ENCODE assay signal across 9 mouse cellular contexts in genomic region chr2:25267241-25267640, GRCm38 (mm10). TPM values are rescaled to one million over a fixed set of nuclear protein-coding genes. Genes with fewer than 3 reads are reported as not detected.
DNase-seq lines count a peak whose midpoint lies in the region; ATAC-seq and TF ChIP-seq lines count a peak whose summit lies in the region.
"Had no signal": no experiment of that assay in that cellular context is flagged by ENCODE, and none has a peak within 500 bp of the region (broad histone marks: within the 10 kb centered on the region; RNA-seq: fewer than 3 reads in every experiment).

No protein-coding gene starts in this region.

- H3K9ac ChIP-seq in midbrain, embryonic 12.5 days (replicated peaks), result 0 out of 2 replicates have a peak overlapping the region, but pooled peaks have one; percentile 31
- no peak overlapping the region for H3K9ac ChIP-seq in midbrain, embryonic 11.5 days (ENCODE audit: low read length)
- H3K9ac ChIP-seq in intestine, embryonic 14.5 days (ENCODE audit: low read length), result 0 out of 2 replicates have a peak overlapping the region, but pooled peaks have one; percentile 20
- peak overlapping the region; percentile 13; the same call in 1 of the 2 replicates for H3K9ac ChIP-seq in stomach, postnatal 0 days (ENCODE audit: low read length)

- no peak overlapping the region for H3K4me2 ChIP-seq in midbrain, embryonic 12.5 days (replicated peaks)
- H3K4me2 ChIP-seq in midbrain, embryonic 11.5 days, result no peak overlapping the region
- no peak overlapping the region for H3K4me2 ChIP-seq in intestine, embryonic 14.5 days (ENCODE audit: low read length)
- H3K4me2 ChIP-seq in stomach, postnatal 0 days (replicated peaks; ENCODE audit: low read depth), result peak overlapping the region; percentile 98

- H3K9me3 ChIP-seq in midbrain, embryonic 12.5 days, result no peaks in the 10 kb centered on the region
- H3K9me3 ChIP-seq in midbrain, embryonic 11.5 days (ENCODE audit: control insufficient read depth, low read length), result no peaks in the 10 kb centered on the region
- no peaks in the 10 kb centered on the region for H3K9me3 ChIP-seq in intestine, embryonic 14.5 days (ENCODE audit: control insufficient read depth, low read length)
- no peaks in the 10 kb centered on the region for H3K9me3 ChIP-seq in stomach, postnatal 0 days (ENCODE audit: control insufficient read depth, low read length)

- intact Hi-C loops in heart, postnatal 10 days (cut with DNase I), result no loop called here

- ATAC-seq in midbrain, embryonic 12.5 days (ENCODE audit: low FRiP score, low read depth), result no peak
- no peak for ATAC-seq in midbrain, embryonic 11.5 days (ENCODE audit: low FRiP score)
- ATAC-seq in intestine, embryonic 14.5 days (replicated peaks; ENCODE audit: low FRiP score, low TSS enrichment, low read depth), result no peak
- no peak for ATAC-seq in stomach, postnatal 0 days (ENCODE audit: low FRiP score, low TSS enrichment)

- H3K27me3 ChIP-seq in midbrain, embryonic 12.5 days, result peaks cover 30% of the 10 kb centered on the region
- H3K27me3 ChIP-seq in midbrain, embryonic 11.5 days (ENCODE audit: control insufficient read depth, insufficient read depth, low read length), result peaks cover 19% of the 10 kb centered on the region
- H3K27me3 ChIP-seq in intestine, embryonic 14.5 days (replicated peaks; ENCODE audit: control insufficient read depth, insufficient read depth, low read length), result peaks cover 10% of the 10 kb centered on the region; the same call in 1 of the 2 replicates
- no peaks in the 10 kb centered on the region for H3K27me3 ChIP-seq in stomach, postnatal 0 days (ENCODE audit: control insufficient read depth, insufficient read depth, low read length)

- H3K4me1 ChIP-seq in midbrain, embryonic 12.5 days, result peaks cover 63% of the 10 kb centered on the region
- H3K4me1 ChIP-seq in midbrain, embryonic 11.5 days (ENCODE audit: control insufficient read depth, insufficient read depth, low read length), result peaks cover 23% of the 10 kb centered on the region
- H3K4me1 ChIP-seq in intestine, embryonic 14.5 days (replicated peaks; ENCODE audit: control insufficient read depth, insufficient read depth, low read length), result peaks cover 32% of the 10 kb centered on the region
- H3K4me1 ChIP-seq in stomach, postnatal 0 days (replicated peaks; ENCODE audit: control insufficient read depth, insufficient read depth), result peaks cover 11% of the 10 kb centered on the region

- no peak for TF ChIP-seq EP300 in stomach, postnatal 0 days (optimal IDR thresholded peaks at IDR 0.05)

- H3K36me3 ChIP-seq in midbrain, embryonic 12.5 days, result peaks cover 16% of the 10 kb centered on the region; the same call in 1 of the 2 replicates
- peaks cover 2% of the 10 kb centered on the region; the same call in 1 of the 2 replicates for H3K36me3 ChIP-seq in midbrain, embryonic 11.5 days (ENCODE audit: control insufficient read depth, insufficient read depth, low read length)
- peaks cover 24% of the 10 kb centered on the region for H3K36me3 ChIP-seq in intestine, embryonic 14.5 days (ENCODE audit: control insufficient read depth, insufficient read depth, low read length)
- H3K36me3 ChIP-seq in stomach, postnatal 0 days (ENCODE audit: control insufficient read depth, insufficient read depth, low read length), result no peaks in the 10 kb centered on the region; the same call in 1 of the 2 replicates

- H3K4me3 ChIP-seq in midbrain, embryonic 12.5 days, result no peak overlapping the region
- H3K4me3 ChIP-seq in midbrain, embryonic 11.5 days (ENCODE audit: low read depth, low read length), result no peak overlapping the region
- no peak overlapping the region for H3K4me3 ChIP-seq in intestine, embryonic 14.5 days (ENCODE audit: low read depth, low read length)
- peak overlapping the region; percentile 23; the same call in 1 of the 2 replicates for H3K4me3 ChIP-seq in stomach, postnatal 0 days (ENCODE audit: low read depth, low read length)

- DNase-seq in cerebellum, adult 18-20 months, result peak; percentile 42 to 56
- DNase-seq in cerebellum, postnatal 4 days (ENCODE audit: low spot score in 2 of 2), result no peak
- DNase-seq in midbrain, embryonic 11.5 days (ENCODE audit: low spot score, missing footprints), result no peak
- DNase-seq in intestine, embryonic 14.5 days (ENCODE audit: low spot score), result no peak
- no peak for DNase-seq in stomach, postnatal 0 days (ENCODE audit: low spot score)
- no peak for DNase-seq in heart, postnatal 10 days
- no peak for DNase-seq in frontal cortex, postnatal 25 days (ENCODE audit: low spot score in 2 of 2)
- DNase-seq: thymus, postnatal 36 days had no signal

- no peak for TF ChIP-seq CTCF in stomach, postnatal 0 days (IDR thresholded peaks at IDR 0.05; ENCODE audit: low read depth)

- no peak overlapping the region for H3K27ac ChIP-seq in midbrain, embryonic 12.5 days (replicated peaks)
- H3K27ac ChIP-seq in midbrain, embryonic 11.5 days (ENCODE audit: low read depth, low read length), result no peak overlapping the region
- no peak overlapping the region for H3K27ac ChIP-seq in intestine, embryonic 14.5 days (ENCODE audit: low read depth)
- H3K27ac ChIP-seq in stomach, postnatal 0 days (replicated peaks), result peak overlapping the region; percentile 92

RNA-seq across cellular contexts. Expression of gene Tprn, which starts 4.8 kb away (rescaled TPM):
- 10.1 and 10.2 TPM in 2 replicates for polyA plus RNA-seq in midbrain, embryonic 12.5 days (2016; fragmentation: Nextera tagmentation; extraction: Ambion mirVana)
- 2.4 and 4.5 TPM in 2 replicates for polyA plus RNA-seq in midbrain, embryonic 11.5 days (2014; fragmentation: Nextera tagmentation; extraction: Ambion mirVana)
- polyA plus RNA-seq in intestine, embryonic 14.5 days (2014; fragmentation: Nextera tagmentation; extraction: Ambion mirVana), result 6.5 and 7.8 TPM in 2 replicates
- 17.4 and 20.3 TPM in 2 replicates for polyA plus RNA-seq in stomach, postnatal 0 days (2015; fragmentation: Nextera tagmentation; extraction: Ambion mirVana)
- 1 to 10 TPM; 5.0 to 7.5 TPM for total RNA-seq in heart, postnatal 10 days (2021)

RNA-seq across cellular contexts. Expression of gene Ssna1, which starts 5.0 kb away (rescaled TPM):
- polyA plus RNA-seq in midbrain, embryonic 12.5 days (2016; fragmentation: Nextera tagmentation; extraction: Ambion mirVana), result 210 and 216 TPM in 2 replicates
- 240 and 247 TPM in 2 replicates for polyA plus RNA-seq in midbrain, embryonic 11.5 days (2014; fragmentation: Nextera tagmentation; extraction: Ambion mirVana)
- polyA plus RNA-seq in intestine, embryonic 14.5 days (2014; fragmentation: Nextera tagmentation; extraction: Ambion mirVana), result 229 and 240 TPM in 2 replicates
- polyA plus RNA-seq in stomach, postnatal 0 days (2015; fragmentation: Nextera tagmentation; extraction: Ambion mirVana), result 149 and 162 TPM in 2 replicates
- 10 to 100 TPM; 49.4 to 55.2 TPM for total RNA-seq in heart, postnatal 10 days (2021)

RNA-seq across cellular contexts. Expression of gene Anapc2, which starts 5.0 kb away (rescaled TPM):
- 143 and 144 TPM in 2 replicates for polyA plus RNA-seq in midbrain, embryonic 12.5 days (2016; fragmentation: Nextera tagmentation; extraction: Ambion mirVana)
- polyA plus RNA-seq in midbrain, embryonic 11.5 days (2014; fragmentation: Nextera tagmentation; extraction: Ambion mirVana), result 105 and 117 TPM in 2 replicates
- polyA plus RNA-seq in intestine, embryonic 14.5 days (2014; fragmentation: Nextera tagmentation; extraction: Ambion mirVana), result 100 and 110 TPM in 2 replicates
- 57.5 and 59.6 TPM in 2 replicates for polyA plus RNA-seq in stomach, postnatal 0 days (2015; fragmentation: Nextera tagmentation; extraction: Ambion mirVana)
- 10 to 100 TPM; 48.6 to 54.0 TPM for total RNA-seq in heart, postnatal 10 days (2021)

RNA-seq across cellular contexts. Expression of gene Tmem203, which starts 12.0 kb away (rescaled TPM):
- 20.6 and 23.6 TPM in 2 replicates for polyA plus RNA-seq in midbrain, embryonic 12.5 days (2016; fragmentation: Nextera tagmentation; extraction: Ambion mirVana)
- polyA plus RNA-seq in midbrain, embryonic 11.5 days (2014; fragmentation: Nextera tagmentation; extraction: Ambion mirVana), result 14.7 and 16.0 TPM in 2 replicates
- polyA plus RNA-seq in intestine, embryonic 14.5 days (2014; fragmentation: Nextera tagmentation; extraction: Ambion mirVana), result 18.0 and 19.2 TPM in 2 replicates
- 38.2 and 39.7 TPM in 2 replicates for polyA plus RNA-seq in stomach, postnatal 0 days (2015; fragmentation: Nextera tagmentation; extraction: Ambion mirVana)
- total RNA-seq in heart, postnatal 10 days (2021), result 10 to 100 TPM; 16.4 to 18.2 TPM

RNA-seq across cellular contexts. Expression of gene AL732309.1, which starts 20.6 kb away (rescaled TPM):
- polyA plus RNA-seq in midbrain, embryonic 12.5 days (2016; fragmentation: Nextera tagmentation; extraction: Ambion mirVana), result 5.1 and 5.2 TPM in 2 replicates
- polyA plus RNA-seq in midbrain, embryonic 11.5 days (2014; fragmentation: Nextera tagmentation; extraction: Ambion mirVana), result 3.3 and 4.1 TPM in 2 replicates
- 5.0 and 5.7 TPM in 2 replicates for polyA plus RNA-seq in intestine, embryonic 14.5 days (2014; fragmentation: Nextera tagmentation; extraction: Ambion mirVana)
- polyA plus RNA-seq in stomach, postnatal 0 days (2015; fragmentation: Nextera tagmentation; extraction: Ambion mirVana), result 12.8 and 16.6 TPM in 2 replicates
- total RNA-seq in heart, postnatal 10 days (2021), result 1 to 10 TPM; 1.4 to 1.7 TPM

Comparison
In these comparisons a context has a peak if more than half of its experiments do, and no peak if none do; other contexts are left out.
1. DNase-seq: peak in cerebellum, adult 18-20 months (2 of 2); none in cerebellum, postnatal 4 days (0 of 2), midbrain, embryonic 11.5 days (single experiment), intestine, embryonic 14.5 days (single experiment), stomach, postnatal 0 days (single experiment), heart, postnatal 10 days (0 of 2) and frontal cortex, postnatal 25 days (0 of 2).